In genomic region chr11:106614339-106614645, GRCm38 (mm10) we compare ENCODE assay signal across 12 mouse cellular contexts. TPM values are rescaled to one million over a fixed set of nuclear protein-coding genes. Genes with fewer than 3 reads are reported as not detected.
DNase-seq lines count a peak whose midpoint lies in the region; ATAC-seq and TF ChIP-seq lines count a peak whose summit lies in the region.
"Had no signal": no experiment of that assay in that cellular context is flagged by ENCODE, and none has a peak within 500 bp of the region (broad histone marks: within the 10 kb centered on the region; RNA-seq: fewer than 3 reads in every experiment).

No protein-coding gene starts in this region.

- peak; percentile 34 to 69 for DNase-seq in adrenal gland, adult (ENCODE audit: inconsistent age in 2 of 2, low spot score in 1 of 2)
- no peak for DNase-seq in adrenal gland, postnatal 4 days (ENCODE audit: low spot score in 2 of 2)
- peak; percentile 49 for DNase-seq in liver, adult 2 months (ENCODE audit: extremely low read depth, low read depth, low spot score)
- DNase-seq in liver = no peak
- peak; percentile 29 for DNase-seq in heart, postnatal 4 days
- DNase-seq in c-Kit-positive CD71-positive TER-119-positive erythroid progenitor cells, embryonic 14.5 days (ENCODE audit: low spot score) = no peak
- DNase-seq in testis, postnatal 10 days (ENCODE audit: low spot score) = no peak
- DNase-seq: gastrocnemius, postnatal 14 days; kidney, adult 8-10 months had no signal

- TF ChIP-seq CTCF in liver, adult 2 months (IDR thresholded peaks at IDR 0.05; ENCODE audit: low read depth, low read length) = no peak

- H3K4me1 ChIP-seq in liver, adult 2 months (ENCODE audit: control insufficient read depth, insufficient read depth, low read length) = peaks cover 17% of the 10 kb centered on the region

- peaks cover 18% of the 10 kb centered on the region for H3K79me2 ChIP-seq in liver, adult 2 months (ENCODE audit: control insufficient read depth, insufficient read depth, low read length)

- H3K36me3 ChIP-seq in liver, adult 2 months (ENCODE audit: control insufficient read depth, insufficient read depth, low read length) = no peaks in the 10 kb centered on the region
- H3K36me3 ChIP-seq: embryonic facial prominence, embryonic 15.5 days; stomach, embryonic 15.5 days had no signal

- TF ChIP-seq POLR2A in liver, adult 2 months (IDR thresholded peaks at IDR 0.05; ENCODE audit: extremely low read depth, insufficient read depth, low read length) = no peak

- peak; percentile 44; the same call in 1 of the 2 replicates for ATAC-seq in monocyte, adult 5-6 weeks (replicated peaks; ENCODE audit: insufficient number of reproducible peaks, low FRiP score, low TSS enrichment, poor library complexity, severe bottlenecking)

- peak overlapping the region; percentile 57 for H3K27ac ChIP-seq in liver, adult 2 months (replicated peaks; ENCODE audit: insufficient read depth, low read depth, low read length)

- H3K27me3 ChIP-seq in liver, adult 2 months (ENCODE audit: control insufficient read depth, insufficient read depth, low read length) = no peaks in the 10 kb centered on the region
- H3K27me3 ChIP-seq: embryonic facial prominence, embryonic 15.5 days; stomach, embryonic 15.5 days had no signal

- WGBS in liver, adult 2 months = 36% methylated on average over 4 of the region's 4 CpGs

- no peak overlapping the region for H3K9ac ChIP-seq in liver, adult 2 months (ENCODE audit: low read depth, low read length)
- H3K9ac ChIP-seq: stomach, embryonic 15.5 days had no signal

- no peak overlapping the region for H3K4me3 ChIP-seq in liver, adult 2 months (ENCODE audit: insufficient read depth, low read depth, low read length)

RNA-seq across cellular contexts. Expression of gene Tex2, which starts 1.1 kb away (rescaled TPM):
- total RNA-seq in adrenal gland, postnatal 4 days (2021) = 10 to 100 TPM; 31.5 to 33.0 TPM
- 60.4 and 63.4 TPM in 2 replicates for total RNA-seq in liver, adult 2 months (2014; rRNA removed)
- 45.3 and 49.7 TPM in 2 replicates for polyA plus RNA-seq in liver, adult 2 months (2012; rRNA removed)
- total RNA-seq in heart, postnatal 4 days (2021) = 10 to 100 TPM; 37.6 to 45.2 TPM
- 15.4 to 24.3 TPM (median 17.8 TPM) in 3 replicates for total RNA-seq in monocyte, adult 5-6 weeks (2017)

Comparison
In these comparisons a context has a peak if more than half of its experiments do, and no peak if none do; other contexts are left out.
1. DNase-seq: peak in adrenal gland, adult (2 of 2), liver, adult 2 months (single experiment) and heart, postnatal 4 days (single experiment); none in adrenal gland, postnatal 4 days (0 of 2), liver (single experiment), c-Kit-positive CD71-positive TER-119-positive erythroid progenitor cells, embryonic 14.5 days (single experiment) and testis, postnatal 10 days (single experiment).